Mouse (Mus musculus) CH12.LX (cell line): ENCODE results near the gene Anks3. TPM values are rescaled to one million over a fixed set of nuclear protein-coding genes. Genes with fewer than 3 reads are reported as not detected.

Experiments
- DNase-seq: peaks from one replicate; pipeline ENCODE4 v3.0.0-alpha.2; 2013; ENCODE audit errors: extremely low read depth
- H3K27ac ChIP-seq: 2 replicates; pipeline ENCODE4 v1.5.1; 2012; ENCODE audit warnings: low read depth, mild to moderate bottlenecking, control low read depth, moderate library complexity; ENCODE audit not compliant: insufficient read depth
- H3K27me3 ChIP-seq: replicated peaks from 2 replicates; pipeline ENCODE3; 2012; ENCODE audit warnings: inconsistent platforms
- H3K36me3 ChIP-seq, 2 experiments: replicated peaks in 1 of 2; 2 replicates each; pipeline versions ENCODE3 to v1.6.1; 2012; ENCODE audit warnings: inconsistent platforms in 1 of 2, low read length in 1 of 2, mild to moderate bottlenecking in 1 of 2, mixed read lengths in 1 of 2, moderate library complexity in 1 of 2; ENCODE audit not compliant: control insufficient read depth in 1 of 2, insufficient read depth in 1 of 2
- H3K4me1 ChIP-seq, 2 experiments: 2 replicates each; pipeline ENCODE4 v1.6.1; 2012; ENCODE audit warnings: inconsistent platforms in 1 of 2, moderate library complexity in 1 of 2; ENCODE audit not compliant: insufficient read depth in 2 of 2, control insufficient read depth in 1 of 2
- H3K4me2 ChIP-seq: 2 replicates; pipeline ENCODE4 v1.6.1; 2012; ENCODE audit warnings: low read depth, mild to moderate bottlenecking, control low read depth; ENCODE audit not compliant: poor library complexity, insufficient read depth, severe bottlenecking
- H3K4me3 ChIP-seq, 3 experiments: fragments of 150-350 bp in 1 of 3; sonication (generic) in 1 of 3; replicated peaks in 1 of 3; 2 replicates each; pipeline versions ENCODE3 to v1.5.1; 2011 to 2012; ENCODE audit warnings: low read depth in 2 of 3, low read length in 2 of 3, mild to moderate bottlenecking in 2 of 3, moderate library complexity in 2 of 3, control low read depth in 1 of 3, improper control_type of control experiment in 1 of 3, inconsistent platforms in 1 of 3, mixed read lengths in 1 of 3; ENCODE audit not compliant: poor library complexity in 1 of 3
- H3K79me2 ChIP-seq: replicated peaks from 2 replicates; pipeline ENCODE4 v1.6.1; 2012; ENCODE audit warnings: mild to moderate bottlenecking, moderate library complexity; ENCODE audit not compliant: control insufficient read depth, poor library complexity, insufficient read depth, severe bottlenecking; ENCODE audit errors: extremely low read depth
- H3K9ac ChIP-seq: 2 replicates; pipeline ENCODE4 v1.6.1; 2012; ENCODE audit warnings: low read depth, mild to moderate bottlenecking, control low read depth, moderate library complexity; ENCODE audit not compliant: insufficient read depth
- H3K9me3 ChIP-seq: replicated peaks from 2 replicates; pipeline ENCODE3; 2012; ENCODE audit warnings: low read length, inconsistent platforms, mixed read lengths
- BHLHE40 ChIP-seq: IDR thresholded peaks from 2 replicates; pipeline ENCODE4 v1.6.1; 2011; ENCODE audit warnings: mild to moderate bottlenecking, low read depth, low read length, improper control_type of control experiment
- CHD1 ChIP-seq: IDR thresholded peaks from 2 replicates; pipeline ENCODE4 v1.6.1; 2012; ENCODE audit warnings: low read depth, low read length, improper control_type of control experiment, inconsistent platforms
- CTCF ChIP-seq, 2 experiments: IDR thresholded peaks in 1 of 2; conservative IDR thresholded peaks in 1 of 2; 2 replicates each; pipeline ENCODE4 v1.5.1; 2011 to 2012; ENCODE audit warnings: low read depth in 2 of 2, low read length in 2 of 2, improper control_type of control experiment in 1 of 2, inconsistent platforms in 1 of 2, mild to moderate bottlenecking in 1 of 2, moderate library complexity in 1 of 2
- EP300 ChIP-seq: IDR thresholded peaks from 2 replicates; pipeline ENCODE4 v1.6.1; 2011; ENCODE audit warnings: low read length, improper control_type of control experiment
- HCFC1 ChIP-seq: IDR thresholded peaks from 2 replicates; pipeline ENCODE4 v1.6.1; 2012; ENCODE audit warnings: low read depth, mild to moderate bottlenecking, inconsistent platforms, low read length, improper control_type of control experiment
- IRF4 ChIP-seq: IDR thresholded peaks from 2 replicates; pipeline ENCODE4 v1.6.1; 2014; ENCODE audit warnings: low read depth, mild to moderate bottlenecking, inconsistent platforms, low read length, improper control_type of control experiment
- KAT2A ChIP-seq: IDR thresholded peaks from 2 replicates; pipeline ENCODE4 v1.6.1; 2012; ENCODE audit warnings: low read length, improper control_type of control experiment, inconsistent platforms; ENCODE audit not compliant: insufficient replicate concordance
- MAFK ChIP-seq: IDR thresholded peaks from 2 replicates; pipeline ENCODE4 v1.6.1; 2011; ENCODE audit warnings: low read length, improper control_type of control experiment; ENCODE audit not compliant: insufficient replicate concordance
- MAZ ChIP-seq: IDR thresholded peaks from 2 replicates; pipeline ENCODE4 v1.6.1; 2012; ENCODE audit warnings: low read depth, mild to moderate bottlenecking, inconsistent platforms, low read length, improper control_type of control experiment, moderate library complexity
- MEF2A ChIP-seq: IDR thresholded peaks from 2 replicates; pipeline ENCODE4 v1.6.1; 2014; ENCODE audit warnings: low read depth, mild to moderate bottlenecking, inconsistent platforms, low read length, improper control_type of control experiment, borderline replicate concordance
- NRF1 ChIP-seq: IDR thresholded peaks from 2 replicates; pipeline ENCODE4 v1.6.1; 2014; ENCODE audit warnings: low read depth, mild to moderate bottlenecking, inconsistent platforms, low read length, improper control_type of control experiment, moderate library complexity
- POLR2A ChIP-seq: IDR thresholded peaks from 2 replicates; pipeline ENCODE4 v1.6.1; 2011; ENCODE audit warnings: low read depth, mild to moderate bottlenecking, improper control_type of control experiment, low read length
- POLR2AphosphoS2 ChIP-seq: IDR thresholded peaks from 2 replicates; pipeline ENCODE4 v1.6.1; 2011; ENCODE audit warnings: low read depth, low read length, improper control_type of control experiment
- RAD21 ChIP-seq: IDR thresholded peaks from 2 replicates; pipeline ENCODE4 v1.6.1; 2011; ENCODE audit warnings: low read depth, mild to moderate bottlenecking, low read length, improper control_type of control experiment, moderate library complexity
- SIN3A ChIP-seq: IDR thresholded peaks from 2 replicates; pipeline ENCODE4 v1.6.1; 2012; ENCODE audit warnings: low read length, improper control_type of control experiment, inconsistent platforms
- TBP ChIP-seq: conservative IDR thresholded peaks from 2 replicates; pipeline ENCODE4 v1.6.1; 2011; ENCODE audit warnings: low read depth, low read length, improper control_type of control experiment
- TCF12 ChIP-seq: IDR thresholded peaks from 2 replicates; pipeline ENCODE4 v1.6.1; 2014; ENCODE audit warnings: low read depth, mild to moderate bottlenecking, inconsistent platforms, low read length, improper control_type of control experiment
- UBTF ChIP-seq: IDR thresholded peaks from 2 replicates; pipeline ENCODE4 v1.6.1; 2012; ENCODE audit warnings: low read depth, mild to moderate bottlenecking, inconsistent platforms, low read length, improper control_type of control experiment, moderate library complexity
- USF2 ChIP-seq: conservative IDR thresholded peaks from 2 replicates; pipeline ENCODE4 v1.6.1; 2011; ENCODE audit warnings: low read depth, low read length, improper control_type of control experiment
- ZC3H11A ChIP-seq: IDR thresholded peaks from 2 replicates; pipeline ENCODE4 v1.6.1; 2012; ENCODE audit warnings: low read depth, mild to moderate bottlenecking, inconsistent platforms, low read length, improper control_type of control experiment
- ZMIZ1 ChIP-seq: IDR thresholded peaks from 2 replicates; pipeline ENCODE4 v1.6.1; 2012; ENCODE audit warnings: low read depth, mild to moderate bottlenecking, inconsistent platforms, low read length, improper control_type of control experiment
- ZNF384 ChIP-seq: IDR thresholded peaks from 2 replicates; pipeline ENCODE4 v1.6.1; 2012; ENCODE audit warnings: low read depth, low read length, improper control_type of control experiment, inconsistent platforms
- dilution Hi-C: fragments of 300-500 bp; cut with MboI; formaldehyde crosslinking; loops from 2 replicates; pipeline ENCODE4 v1.14.3; 2020; ENCODE audit warnings: low sequenced_read_pairs; ENCODE audit not compliant: extremely low pct_unique_long_range_greater_than_20kb, extremely low pct_ligation_motif_present
- in situ Hi-C: fragments of 300-500 bp; cut with MboI; formaldehyde crosslinking; loops from 3 replicates; pipeline ENCODE4 v1.14.3; 2019; ENCODE audit warnings: low sequenced_read_pairs, low pct_ligation_motif_present, low pct_unique_long_range_greater_than_20kb, mixed read lengths
- polyA plus RNA-seq: library from polyadenylated mRNA; unstranded; fragments of >175 nt; gene quantifications from 2 replicates; pipeline ENCODE4 v1.2.1, GENCODE M21; 2012; ENCODE audit warnings: low read depth; ENCODE audit not compliant: insufficient read length
- total RNA-seq, 2 experiments: library from RNA; depleted of rRNA; stranded (reverse); fragments of 300-350 nt in 1 of 2; fragments of >200 nt in 1 of 2; gene quantifications; 2 replicates each; pipeline ENCODE4 v1.2.3; 2012 to 2014

The Anks3 gene
- total and polyA plus RNA-seq, 3 experiments, result 17.0 to 34.9 (median 24.4) TPM

DNA sequence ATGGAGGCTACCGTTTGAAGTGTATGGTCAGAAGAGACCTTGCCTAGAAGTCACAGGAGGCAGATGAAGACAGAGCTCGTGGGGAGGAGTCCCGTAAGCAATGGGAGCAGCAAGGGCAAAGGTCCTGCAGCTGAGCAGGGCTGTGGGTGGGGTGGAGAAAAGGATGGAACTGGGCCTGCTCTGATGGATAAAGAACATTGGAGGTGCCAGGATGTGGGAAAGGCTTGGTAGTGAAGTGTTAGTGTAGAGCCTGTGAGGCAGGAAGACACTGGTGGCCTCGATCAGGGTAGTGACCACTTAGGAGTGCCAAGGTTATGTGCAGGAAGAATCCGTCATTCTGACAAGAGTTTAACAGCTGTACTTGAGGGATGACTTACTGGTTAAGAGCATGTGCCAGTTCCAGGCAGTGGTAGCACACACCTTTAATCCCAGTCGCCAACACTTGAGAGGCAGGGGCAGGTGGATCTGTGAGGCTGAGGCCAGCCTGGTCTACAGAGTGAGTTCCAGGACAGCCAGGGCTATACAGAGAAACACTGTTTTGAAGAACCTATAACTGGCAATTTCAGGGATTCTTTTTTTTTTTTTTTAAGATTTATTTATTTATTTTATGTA lies 60.4 kb downstream of the Anks3 start:
- dilution Hi-C loops (no loop called here), in situ Hi-C loops (no loop called here)
- H3K9me3 ChIP-seq, result no peaks in the 10 kb centered on the region
- no peaks in the 10 kb centered on the region for H3K79me2 ChIP-seq
- no peak for TF ChIP-seq USF2
- TF ChIP-seq UBTF, result no peak
- no peak for TF ChIP-seq ZMIZ1
- no peak for TF ChIP-seq SIN3A
- no peak for TF ChIP-seq CHD1
- no peak for TF ChIP-seq BHLHE40
- TF ChIP-seq POLR2A, result no peak
- TF ChIP-seq POLR2AphosphoS2, result no peak
- TF ChIP-seq MAFK, result no peak
- TF ChIP-seq MAZ, result no peak
- no peak for TF ChIP-seq IRF4
- no peak for TF ChIP-seq TCF12
- H3K4me1 ChIP-seq, result peaks cover 11 to 22% of the 10 kb centered on the region in 2 experiments
- H3K4me3 ChIP-seq, result no peak overlapping the region
- no peaks in the 10 kb centered on the region for H3K36me3 ChIP-seq
- H3K27me3 ChIP-seq, result no peaks in the 10 kb centered on the region
- no peak overlapping the region for H3K9ac ChIP-seq
- no peak overlapping the region for H3K27ac ChIP-seq
- no peak for DNase-seq
- H3K4me2 ChIP-seq, result no peak overlapping the region

DNA sequence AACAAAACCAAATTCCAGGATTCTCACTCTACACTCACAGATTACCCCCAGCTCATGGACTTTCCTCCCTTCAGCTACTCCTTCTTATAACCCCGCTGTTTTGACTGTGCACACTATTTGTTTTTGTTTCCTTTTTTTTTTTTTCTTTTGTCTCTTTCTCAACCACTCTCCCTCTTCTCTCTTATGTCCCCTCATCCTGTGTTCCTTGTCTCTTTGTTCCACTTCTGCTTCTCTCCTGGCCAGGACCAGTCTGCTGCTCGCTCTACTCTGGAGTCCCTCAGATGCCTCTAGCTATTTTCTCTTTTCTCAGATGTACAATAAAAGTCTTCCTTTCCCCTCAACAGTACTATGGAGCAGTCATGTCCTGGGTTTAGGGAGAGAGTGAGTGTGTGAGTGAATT lies 61.6 kb downstream of the Anks3 start:
- H3K9ac ChIP-seq, result no peak overlapping the region
- in situ Hi-C loops, result no loop called here
- H3K4me3 ChIP-seq, result no peak overlapping the region
- no peak overlapping the region for H3K27ac ChIP-seq
- no peaks in the 10 kb centered on the region for H3K36me3 ChIP-seq
- H3K79me2 ChIP-seq, result no peaks in the 10 kb centered on the region
- H3K9me3 ChIP-seq, result no peaks in the 10 kb centered on the region
- H3K4me2 ChIP-seq, result no peak overlapping the region
- dilution Hi-C loops, result no loop called here
- H3K4me1 ChIP-seq, result peaks cover 6 to 19% of the 10 kb centered on the region in 2 experiments
- H3K27me3 ChIP-seq, result no peaks in the 10 kb centered on the region
- no peak for DNase-seq
- TF ChIP-seq MEF2A (no peak), MAFK (no peak), ZNF384 (no peak), CTCF (conservative IDR thresholded peaks at IDR 0.05 in 1 of 2, IDR thresholded peaks at IDR 0.05 in 1 of 2; ENCODE audit: low read depth in 2 of 2, low read length in 2 of 2) (no peak), RAD21 (no peak), TBP (no peak), NRF1 (no peak), IRF4 (no peak), BHLHE40 (no peak), EP300 (no peak), ZC3H11A (no peak), HCFC1 (no peak), ZMIZ1 (no peak), KAT2A (no peak)
